Mouse (Mus musculus): ENCODE measurements at regions not wholly inside any gene's neighbourhood (a gene's known extent, or its start where the extent isn't known, plus 50 kb on each side); places are given as distances from the start of the nearest gene placed in this dataset.

- in situ Hi-C loops (cut with MboI; ENCODE audit: low pct_ligation_motif_present, low pct_unique_long_range_greater_than_20kb, low sequenced_read_pairs) (no loop called here), dilution Hi-C loops (cut with MboI; ENCODE audit: extremely low pct_ligation_motif_present, extremely low pct_unique_long_range_greater_than_20kb, low sequenced_read_pairs) (no loop called here)
- no peak for TF ChIP-seq IRF4 (IDR thresholded peaks at IDR 0.05; ENCODE audit: low read depth, low read length)
- Histone ChIP-seq H3K4me3 (replicated peaks in 1 of 3; ENCODE audit: low read depth in 2 of 3, low read length in 2 of 3, poor library complexity in 1 of 3) (no peak overlapping the region), H3K4me2 (ENCODE audit: insufficient read depth, low read depth, poor library complexity, severe bottlenecking) (no peak overlapping the region), H3K36me3 (replicated peaks in 1 of 2; ENCODE audit: control insufficient read depth in 1 of 2, insufficient read depth in 1 of 2, low read length in 1 of 2) (no peaks in the 10 kb centered on the region), H3K27ac (ENCODE audit: insufficient read depth, low read depth) (no peak overlapping the region), H3K9me3 (replicated peaks; ENCODE audit: low read length) (no peaks in the 10 kb centered on the region), H3K9ac (ENCODE audit: insufficient read depth, low read depth) (no peak overlapping the region), H3K79me2 (replicated peaks; ENCODE audit: control insufficient read depth, extremely low read depth, insufficient read depth, poor library complexity, severe bottlenecking) (no peaks in the 10 kb centered on the region), H3K27me3 (replicated peaks) (peaks cover 95% of the 10 kb centered on the region), H3K4me1 (ENCODE audit: control insufficient read depth in 1 of 2, insufficient read depth in 2 of 2) (peaks cover 17 to 27% of the 10 kb centered on the region in 2 experiments)
- no peak for DNase-seq (ENCODE audit: extremely low read depth)
Measured at GRCm38 (mm10) chr2:167756721-167757120, 67.1 kb upstream of the Tmem189 start.

- H3K79me2 ChIP-seq (replicated peaks; ENCODE audit: control insufficient read depth, extremely low read depth, insufficient read depth, poor library complexity, severe bottlenecking), result no peaks in the 10 kb centered on the region
- in situ Hi-C loops (cut with MboI; ENCODE audit: low pct_ligation_motif_present, low pct_unique_long_range_greater_than_20kb, low sequenced_read_pairs) (no loop called here), dilution Hi-C loops (cut with MboI; ENCODE audit: extremely low pct_ligation_motif_present, extremely low pct_unique_long_range_greater_than_20kb, low sequenced_read_pairs) (no loop called here)
- H3K4me2 ChIP-seq (ENCODE audit: insufficient read depth, low read depth, poor library complexity, severe bottlenecking), result no peak overlapping the region
- DNase-seq (ENCODE audit: extremely low read depth), result peak; percentile 63
- TF ChIP-seq USF1 (IDR thresholded peaks at IDR 0.05; ENCODE audit: low read depth, low read length) (no peak), KAT2A (IDR thresholded peaks at IDR 0.05; ENCODE audit: insufficient replicate concordance, low read length) (peak; percentile 59; the same call in 1 of the 2 replicates), EP300 (IDR thresholded peaks at IDR 0.05; ENCODE audit: low read length) (peak; percentile 58), IRF4 (IDR thresholded peaks at IDR 0.05; ENCODE audit: low read depth, low read length) (peak; percentile 58), MYC (IDR thresholded peaks at IDR 0.05; ENCODE audit: low read depth, low read length) (0 out of 2 replicates have a peak, but pooled peaks have one; percentile 37), E2F4 (IDR thresholded peaks at IDR 0.05; ENCODE audit: insufficient replicate concordance, low read depth, low read length) (no peak), MAZ (IDR thresholded peaks at IDR 0.05; ENCODE audit: low read depth, low read length) (peak; percentile 50; the same call in 1 of the 2 replicates), MXI1 (IDR thresholded peaks at IDR 0.05; ENCODE audit: low read depth, low read length) (peak; percentile 31; the same call in 1 of the 2 replicates), ETS1 (conservative IDR thresholded peaks at IDR 0.05; ENCODE audit: low read depth, low read length) (peak; percentile 73), USF2 (conservative IDR thresholded peaks at IDR 0.05; ENCODE audit: low read depth, low read length) (no peak), BHLHE40 (IDR thresholded peaks at IDR 0.05; ENCODE audit: low read depth, low read length) (peak; percentile 74), CHD1 (IDR thresholded peaks at IDR 0.05; ENCODE audit: low read depth, low read length) (no peak), SMC3 (IDR thresholded peaks at IDR 0.05; ENCODE audit: low read depth, low read length) (0 out of 2 replicates have a peak, but pooled peaks have one; percentile 5), MEF2A (IDR thresholded peaks at IDR 0.05; ENCODE audit: borderline replicate concordance, low read depth, low read length) (peak; percentile 72; the same call in 1 of the 2 replicates), MAFK (IDR thresholded peaks at IDR 0.05; ENCODE audit: insufficient replicate concordance, low read length) (0 out of 2 replicates have a peak, but pooled peaks have one; percentile 24), TCF12 (IDR thresholded peaks at IDR 0.05; ENCODE audit: low read depth, low read length) (peak; percentile 92), MAX (IDR thresholded peaks at IDR 0.05; ENCODE audit: low read length) (peak; percentile 78)
- H3K27me3 ChIP-seq (replicated peaks), result peaks cover 84% of the 10 kb centered on the region
- H3K36me3 ChIP-seq (replicated peaks in 1 of 2; ENCODE audit: control insufficient read depth in 1 of 2, insufficient read depth in 1 of 2, low read length in 1 of 2), result no peaks in the 10 kb centered on the region
- peaks cover 22 to 32% of the 10 kb centered on the region in 2 experiments for H3K4me1 ChIP-seq (ENCODE audit: control insufficient read depth in 1 of 2, insufficient read depth in 2 of 2)
- H3K9me3 ChIP-seq (replicated peaks; ENCODE audit: low read length), result no peaks in the 10 kb centered on the region
- H3K4me3 ChIP-seq (replicated peaks in 1 of 3; ENCODE audit: low read depth in 2 of 3, low read length in 2 of 3, poor library complexity in 1 of 3), result no peak overlapping the region
- H3K27ac ChIP-seq (ENCODE audit: insufficient read depth, low read depth), result no peak overlapping the region
- H3K9ac ChIP-seq (ENCODE audit: insufficient read depth, low read depth), result no peak overlapping the region
Measured at GRCm38 (mm10) chr2:167754929-167755551, 65.4 kb upstream of the Tmem189 start.
